Mouse (Mus musculus) cerebral cortex, adult 2 months (tissue): ENCODE measurements around the gene Tmem150c.

Experiments used
- whole genome bisulfite sequencing: fragments of 180-500 bp; shearing (Covaris S2); methylation state at CpG from one replicate; pipeline ENCODE4 v1.1.7; 2018; 5-methylcytosine and 5-hydroxymethylcytosine counted together

The Tmem150c gene

DNA sequence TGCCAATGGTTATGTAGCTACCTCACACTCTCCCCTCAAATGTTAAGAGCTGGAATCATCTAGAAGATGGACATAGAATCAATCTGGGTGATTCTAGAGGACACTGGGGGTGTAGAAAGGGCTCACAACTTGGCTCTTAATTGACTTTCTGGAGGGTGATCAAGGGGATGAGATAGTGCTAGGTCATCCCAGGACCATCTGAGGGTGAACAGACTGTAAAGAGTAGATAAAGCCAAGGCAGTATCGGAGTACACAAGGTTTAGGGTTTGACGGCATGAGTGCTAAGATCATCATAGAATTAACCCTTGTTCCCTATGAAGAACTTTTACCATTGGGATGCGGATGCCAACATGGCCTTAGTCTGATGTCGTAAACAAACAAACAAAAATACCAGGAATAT, 61.6 kb downstream of the Tmem150c start:
- 97% methylated on average over 4 of the region's 4 CpGs for WGBS

- WGBS = 86% methylated on average over 5 of the region's 5 CpGs
Measured at GRCm38 (mm10) chr5:100096955-100097354, 62.7 kb downstream of the Tmem150c start.

GRCm38 (mm10) chr5:100091602-100092001, 68.0 kb downstream of the Tmem150c start:
- 36% methylated on average over 17 of the region's 17 CpGs for WGBS

DNA sequence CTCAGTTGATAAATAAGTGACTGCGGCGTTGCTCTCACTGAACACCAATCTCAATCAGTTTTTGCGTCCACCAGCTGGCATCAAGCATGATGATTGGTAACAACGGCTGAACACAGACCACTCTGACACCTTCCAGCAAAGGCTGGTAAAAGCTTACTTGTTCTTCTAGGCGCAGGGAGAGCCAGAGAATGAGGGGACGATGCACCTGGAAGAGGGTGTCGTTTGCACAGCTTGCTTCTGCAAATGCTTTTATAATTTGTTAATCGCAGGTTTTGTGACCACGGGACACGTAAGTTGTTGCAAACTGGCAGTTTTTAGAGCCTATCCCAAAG, 68.4 kb downstream of the Tmem150c start:
- 61% methylated on average over 10 of the region's 10 CpGs for WGBS

DNA sequence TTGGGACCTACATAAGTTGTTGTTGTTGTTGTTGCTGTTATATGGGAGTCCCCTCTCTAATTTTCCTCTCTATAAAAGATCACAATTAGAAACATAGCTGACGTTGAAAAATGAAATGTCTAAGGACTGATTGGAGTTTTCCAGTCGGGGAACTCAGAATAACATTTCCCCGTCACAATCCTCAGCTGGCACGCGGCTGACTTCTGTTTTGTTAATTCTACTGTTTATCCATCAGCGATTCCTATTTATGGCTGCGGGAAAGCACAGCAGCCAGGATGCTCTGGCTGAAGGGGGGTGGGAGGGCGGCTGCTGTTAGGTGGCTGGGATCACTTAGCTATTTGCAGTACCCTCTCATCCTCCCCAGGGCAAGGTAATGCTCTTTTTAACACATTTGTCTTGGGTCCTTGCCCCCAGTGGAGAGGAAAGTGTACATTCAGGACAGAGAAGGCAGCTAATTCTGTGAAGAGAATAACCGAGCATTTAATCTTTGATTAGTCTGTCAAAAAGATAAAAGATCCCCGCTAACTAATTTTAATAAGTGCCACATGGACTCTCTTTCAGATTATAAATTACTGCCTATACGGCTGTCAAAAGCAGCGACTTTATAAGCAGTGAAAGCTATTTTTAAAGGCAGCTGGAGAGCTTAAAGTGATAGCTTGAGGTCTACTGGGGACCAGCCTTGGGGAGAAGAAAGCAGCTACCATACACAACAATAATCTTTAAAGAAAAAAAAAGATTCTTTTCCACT, 68.9 kb downstream of the Tmem150c start:
- WGBS = 55% methylated on average over 12 of the region's 12 CpGs

GRCm38 (mm10) chr5:100085097-100085496, 74.5 kb downstream of the Tmem150c start:
- WGBS = 55% methylated on average over 8 of the region's 8 CpGs

GRCm38 (mm10) chr5:100083953-100084562, 75.5 kb downstream of the Tmem150c start:
- WGBS = 30% methylated on average over 12 of the region's 12 CpGs

DNA sequence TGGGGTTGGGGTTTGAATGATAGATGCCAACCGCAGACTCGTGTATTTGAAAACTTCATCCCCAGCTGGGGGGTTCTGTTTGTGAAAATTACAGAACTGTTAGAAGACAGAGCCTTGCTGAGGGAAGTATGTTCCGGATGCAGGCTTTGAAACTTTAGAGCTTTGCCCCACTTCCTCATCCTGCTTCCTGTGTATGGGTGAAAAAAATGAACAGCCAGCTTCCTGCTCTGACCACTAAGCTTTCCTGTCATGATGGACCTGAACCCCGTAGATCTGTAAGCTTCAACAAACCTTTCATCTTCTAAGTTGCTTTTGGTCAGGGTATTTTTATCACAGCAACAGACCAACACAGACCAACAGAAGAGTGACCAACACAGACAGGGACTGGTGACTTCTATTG, 77.6 kb downstream of the Tmem150c start:
- 85% methylated on average over 4 of the region's 4 CpGs for WGBS

GRCm38 (mm10) chr5:100079931-100080275, 79.7 kb downstream of the Tmem150c start:
- 86% methylated on average over 8 of the region's 8 CpGs for WGBS

GRCm38 (mm10) chr5:100079040-100079930, 80.3 kb downstream of the Tmem150c start:
- 36% methylated on average over 36 of the region's 36 CpGs for WGBS

- 54% methylated on average over 4 of the region's 4 CpGs for WGBS
Measured at GRCm38 (mm10) chr5:100074571-100074970, 85.0 kb downstream of the Tmem150c start.

GRCm38 (mm10) chr5:100072557-100072956, 87.1 kb downstream of the Tmem150c start:
- 68% methylated on average over 9 of the region's 9 CpGs for WGBS

GRCm38 (mm10) chr5:100071541-100071940, 88.1 kb downstream of the Tmem150c start:
- WGBS = 95% methylated on average over 5 of the region's 5 CpGs

- 22% methylated on average over 3 of the region's 3 CpGs for WGBS
Measured at GRCm38 (mm10) chr5:100070255-100070654, 89.4 kb downstream of the Tmem150c start.

DNA sequence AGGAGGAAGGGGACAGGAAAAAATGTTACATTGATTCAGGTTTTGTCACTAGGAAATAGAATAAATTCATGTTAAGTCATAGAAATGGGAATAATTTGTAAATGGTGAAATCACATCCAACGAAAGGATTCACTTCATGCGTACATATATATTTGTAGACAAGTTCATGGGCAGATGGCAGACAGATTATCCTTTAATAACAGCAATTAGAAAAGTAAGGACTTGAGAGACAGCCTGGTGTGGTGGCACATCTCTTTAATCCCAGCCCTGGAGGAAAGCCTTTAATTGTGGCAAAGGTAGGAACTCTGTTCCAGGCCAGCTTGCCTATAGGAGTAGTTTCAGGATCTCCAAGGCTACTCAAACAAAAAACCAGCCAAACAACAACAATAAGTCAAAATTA, 90.1 kb downstream of the Tmem150c start:
- WGBS = 95% methylated on average over 2 of the region's 2 CpGs

DNA sequence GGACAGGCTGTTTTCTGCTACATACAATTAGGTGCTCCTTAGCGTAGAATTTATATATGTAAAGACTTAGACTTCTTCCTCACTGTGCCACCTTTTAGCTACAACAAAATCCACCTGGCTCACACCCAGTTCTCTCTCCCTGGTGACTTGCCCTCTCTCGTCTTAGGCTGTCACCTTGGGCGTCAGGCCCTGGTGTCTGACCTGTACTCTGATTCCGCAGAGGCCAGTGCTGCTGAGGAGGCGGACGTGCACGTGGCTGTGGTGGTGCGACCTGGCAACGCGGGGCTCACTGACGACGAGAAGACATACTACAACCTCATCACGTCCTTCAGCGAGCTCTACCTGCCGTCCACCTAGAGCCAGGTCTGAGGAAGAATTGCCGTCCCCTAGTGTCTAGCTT, 92.0 kb downstream of the Tmem150c start:
- WGBS = 93% methylated on average over 16 of the region's 16 CpGs

GRCm38 (mm10) chr5:100060876-100061275, 98.7 kb downstream of the Tmem150c start:
- 85% methylated on average over 14 of the region's 14 CpGs for WGBS

GRCm38 (mm10) chr5:100059326-100059725, 100.3 kb downstream of the Tmem150c start:
- WGBS = 41% methylated on average over 6 of the region's 6 CpGs

GRCm38 (mm10) chr5:100058729-100059128, 100.9 kb downstream of the Tmem150c start:
- 57% methylated on average over 6 of the region's 6 CpGs for WGBS

GRCm38 (mm10) chr5:100057461-100058209, 102.0 kb downstream of the Tmem150c start:
- 49% methylated on average over 13 of the region's 15 CpGs for WGBS

GRCm38 (mm10) chr5:100055866-100056369, 103.7 kb downstream of the Tmem150c start:
- WGBS = 94% methylated on average over 5 of the region's 5 CpGs
